Mouse (Mus musculus): ENCODE results near the gene Trpm8. TPM values are rescaled to one million over a fixed set of nuclear protein-coding genes. Genes with fewer than 3 reads are reported as not detected.

Gene Trpm8
- polyA plus RNA-seq, 1 experiment from 2014 or later: not detected

GRCm38 (mm10) chr1:88264869-88265240 is 12.6 kb upstream of the Trpm8 start:
- Histone ChIP-seq H3K27ac (ENCODE audit: low read depth, low read length) (no peak overlapping the region), H3K36me3 (ENCODE audit: control insufficient read depth, insufficient read depth, low read length) (peaks cover 93% of the 10 kb centered on the region), H3K4me3 (ENCODE audit: low read depth, low read length) (no peak overlapping the region), H3K27me3 (replicated peaks; ENCODE audit: control insufficient read depth, insufficient read depth, low read length) (no peaks in the 10 kb centered on the region), H3K4me2 (no peak overlapping the region), H3K9me3 (ENCODE audit: control insufficient read depth, low read length) (peaks cover 21% of the 10 kb centered on the region), H3K9ac (ENCODE audit: low read depth, low read length) (no peak overlapping the region), H3K4me1 (replicated peaks; ENCODE audit: control insufficient read depth, insufficient read depth, low read length) (peaks cover 27% of the 10 kb centered on the region)
- 75% methylated on average over 4 of the region's 4 CpGs for WGBS
- ATAC-seq (replicated peaks; ENCODE audit: low FRiP score): no peak
- no peak for DNase-seq (ENCODE audit: low spot score)

- Histone ChIP-seq H3K27me3 (replicated peaks; ENCODE audit: control insufficient read depth, insufficient read depth, low read length) (no peaks in the 10 kb centered on the region), H3K36me3 (ENCODE audit: control insufficient read depth, insufficient read depth, low read length) (peaks cover 90% of the 10 kb centered on the region), H3K4me1 (replicated peaks; ENCODE audit: control insufficient read depth, insufficient read depth, low read length) (peaks cover 14% of the 10 kb centered on the region), H3K27ac (ENCODE audit: low read depth, low read length) (no peak overlapping the region), H3K9me3 (ENCODE audit: control insufficient read depth, low read length) (peaks cover 16% of the 10 kb centered on the region), H3K4me3 (ENCODE audit: low read depth, low read length) (no peak overlapping the region), H3K4me2 (no peak overlapping the region), H3K9ac (ENCODE audit: low read depth, low read length) (no peak overlapping the region)
- WGBS: 89% methylated on average over 13 of the region's 13 CpGs
- DNase-seq (ENCODE audit: low spot score): no peak
- ATAC-seq (replicated peaks; ENCODE audit: low FRiP score): no peak
Measured at GRCm38 (mm10) chr1:88266123-88266522, 11.3 kb upstream of the Trpm8 start.

- H3K4me3 ChIP-seq (ENCODE audit: low read depth, low read length): no peak overlapping the region
- H3K36me3 ChIP-seq (ENCODE audit: control insufficient read depth, insufficient read depth, low read length): peaks cover 90% of the 10 kb centered on the region
- H3K27ac ChIP-seq (ENCODE audit: low read depth, low read length): no peak overlapping the region
- no peak overlapping the region for H3K4me2 ChIP-seq
- peaks cover 11% of the 10 kb centered on the region for H3K9me3 ChIP-seq (ENCODE audit: control insufficient read depth, low read length)
- H3K9ac ChIP-seq (ENCODE audit: low read depth, low read length): no peak overlapping the region
- WGBS: 94% methylated on average over 6 of the region's 6 CpGs
- DNase-seq (ENCODE audit: low spot score) (no peak), ATAC-seq (replicated peaks; ENCODE audit: low FRiP score) (no peak; the same call in 1 of the 2 replicates)
- no peaks in the 10 kb centered on the region for H3K27me3 ChIP-seq (replicated peaks; ENCODE audit: control insufficient read depth, insufficient read depth, low read length)
- H3K4me1 ChIP-seq (replicated peaks; ENCODE audit: control insufficient read depth, insufficient read depth, low read length): peaks cover 2% of the 10 kb centered on the region; the same call in 1 of the 2 replicates
Measured at GRCm38 (mm10) chr1:88267489-88267888, 10.0 kb upstream of the Trpm8 start.

GRCm38 (mm10) chr1:88268070-88268469 is 9.4 kb upstream of the Trpm8 start:
- no peak for DNase-seq (ENCODE audit: low spot score)
- peaks cover 90% of the 10 kb centered on the region for H3K36me3 ChIP-seq (ENCODE audit: control insufficient read depth, insufficient read depth, low read length)
- ATAC-seq (replicated peaks; ENCODE audit: low FRiP score): no peak
- H3K27me3 ChIP-seq (replicated peaks; ENCODE audit: control insufficient read depth, insufficient read depth, low read length): no peaks in the 10 kb centered on the region
- no peak overlapping the region for H3K4me2 ChIP-seq
- H3K9me3 ChIP-seq (ENCODE audit: control insufficient read depth, low read length): peaks cover 11% of the 10 kb centered on the region
- no peak overlapping the region for H3K27ac ChIP-seq (ENCODE audit: low read depth, low read length)
- WGBS: 83% methylated on average over 6 of the region's 6 CpGs
- no peak overlapping the region for H3K4me3 ChIP-seq (ENCODE audit: low read depth, low read length)
- no peaks in the 10 kb centered on the region for H3K4me1 ChIP-seq (replicated peaks; ENCODE audit: control insufficient read depth, insufficient read depth, low read length)
- H3K9ac ChIP-seq (ENCODE audit: low read depth, low read length): no peak overlapping the region

- Histone ChIP-seq H3K9ac (ENCODE audit: low read depth, low read length) (no peak overlapping the region), H3K4me1 (replicated peaks; ENCODE audit: control insufficient read depth, insufficient read depth, low read length) (no peaks in the 10 kb centered on the region), H3K27ac (ENCODE audit: low read depth, low read length) (no peak overlapping the region), H3K4me2 (no peak overlapping the region), H3K4me3 (ENCODE audit: low read depth, low read length) (no peak overlapping the region), H3K36me3 (ENCODE audit: control insufficient read depth, insufficient read depth, low read length) (peaks cover 90% of the 10 kb centered on the region), H3K9me3 (ENCODE audit: control insufficient read depth, low read length) (peaks cover 11% of the 10 kb centered on the region), H3K27me3 (replicated peaks; ENCODE audit: control insufficient read depth, insufficient read depth, low read length) (no peaks in the 10 kb centered on the region)
- WGBS: 88% methylated on average over 12 of the region's 12 CpGs
- DNase-seq (ENCODE audit: low spot score) (no peak), ATAC-seq (replicated peaks; ENCODE audit: low FRiP score) (no peak)
Measured at GRCm38 (mm10) chr1:88269539-88270309, 7.7 kb upstream of the Trpm8 start.

- H3K4me1 ChIP-seq (replicated peaks; ENCODE audit: control insufficient read depth, insufficient read depth, low read length): peaks cover 15% of the 10 kb centered on the region
- 65% methylated on average over 4 of the region's 4 CpGs for WGBS
- H3K27me3 ChIP-seq (replicated peaks; ENCODE audit: control insufficient read depth, insufficient read depth, low read length): no peaks in the 10 kb centered on the region
- no peak overlapping the region for H3K27ac ChIP-seq (ENCODE audit: low read depth, low read length)
- no peak overlapping the region for H3K9ac ChIP-seq (ENCODE audit: low read depth, low read length)
- DNase-seq (ENCODE audit: low spot score) (no peak), ATAC-seq (replicated peaks; ENCODE audit: low FRiP score) (no peak)
- H3K9me3 ChIP-seq (ENCODE audit: control insufficient read depth, low read length): peaks cover 5% of the 10 kb centered on the region; the same call in 1 of the 2 replicates
- no peak overlapping the region for H3K4me2 ChIP-seq
- H3K36me3 ChIP-seq (ENCODE audit: control insufficient read depth, insufficient read depth, low read length): peaks cover 73% of the 10 kb centered on the region
- no peak overlapping the region for H3K4me3 ChIP-seq (ENCODE audit: low read depth, low read length)
Measured at GRCm38 (mm10) chr1:88272851-88273250, 4.6 kb upstream of the Trpm8 start.

GRCm38 (mm10) chr1:88273326-88273725 is 4.1 kb upstream of the Trpm8 start:
- Histone ChIP-seq H3K27ac (ENCODE audit: low read depth, low read length) (no peak overlapping the region), H3K4me1 (replicated peaks; ENCODE audit: control insufficient read depth, insufficient read depth, low read length) (peaks cover 15% of the 10 kb centered on the region), H3K36me3 (ENCODE audit: control insufficient read depth, insufficient read depth, low read length) (peaks cover 68% of the 10 kb centered on the region), H3K4me2 (no peak overlapping the region), H3K9ac (ENCODE audit: low read depth, low read length) (no peak overlapping the region), H3K4me3 (ENCODE audit: low read depth, low read length) (no peak overlapping the region), H3K27me3 (replicated peaks; ENCODE audit: control insufficient read depth, insufficient read depth, low read length) (no peaks in the 10 kb centered on the region), H3K9me3 (ENCODE audit: control insufficient read depth, low read length) (peaks cover 7% of the 10 kb centered on the region; the same call in 1 of the 2 replicates)
- no peak for ATAC-seq (replicated peaks; ENCODE audit: low FRiP score)
- DNase-seq (ENCODE audit: low spot score): no peak
- 95% methylated on average over 3 of the region's 3 CpGs for WGBS

- peaks cover 15% of the 10 kb centered on the region for H3K4me1 ChIP-seq (replicated peaks; ENCODE audit: control insufficient read depth, insufficient read depth, low read length)
- peaks cover 7% of the 10 kb centered on the region; the same call in 1 of the 2 replicates for H3K9me3 ChIP-seq (ENCODE audit: control insufficient read depth, low read length)
- ATAC-seq (replicated peaks; ENCODE audit: low FRiP score): no peak
- no peaks in the 10 kb centered on the region for H3K27me3 ChIP-seq (replicated peaks; ENCODE audit: control insufficient read depth, insufficient read depth, low read length)
- no peak for DNase-seq (ENCODE audit: low spot score)
- WGBS: 82% methylated on average over 4 of the region's 4 CpGs
- H3K27ac ChIP-seq (ENCODE audit: low read depth, low read length): no peak overlapping the region
- H3K9ac ChIP-seq (ENCODE audit: low read depth, low read length): no peak overlapping the region
- no peak overlapping the region for H3K4me3 ChIP-seq (ENCODE audit: low read depth, low read length)
- peaks cover 63% of the 10 kb centered on the region for H3K36me3 ChIP-seq (ENCODE audit: control insufficient read depth, insufficient read depth, low read length)
- H3K4me2 ChIP-seq: no peak overlapping the region
Measured at GRCm38 (mm10) chr1:88273832-88274231, 3.6 kb upstream of the Trpm8 start.

All from liver, embryonic 11.5 days (tissue).